Mouse (Mus musculus) adrenal gland, adult 18-20 months (tissue): ENCODE results near the gene Sart1. TPM values are rescaled to one million over a fixed set of nuclear protein-coding genes. Genes with fewer than 3 reads are reported as not detected.
"Not testable (repeated sequence)": the region's sequence is repeated elsewhere in the genome, so short reads cannot be mapped to it uniquely, and the experiment has no call there.

Source experiments
- DNase-seq, 2 experiments: peaks; one replicate each; pipeline ENCODE4 v3.0.0; 2021 to 2022; ENCODE audit warnings: low spot score in 2 of 2
- total RNA-seq, 2 experiments: library from RNA; stranded (reverse); gene quantifications; 1 replicate in 1 of 2; 2 replicates in 1 of 2; pipeline ENCODE4 v1.2.3; 2021

The Sart1 gene
- total RNA-seq, 2 experiments from 2014 or later: 79.8 to 85.0 TPM

GRCm38 (mm10) chr19:5418750-5419466 lies 30.4 kb upstream of the Sart1 start:
- no peak for DNase-seq

GRCm38 (mm10) chr19:5414534-5414957 lies 26.0 kb upstream of the Sart1 start:
- DNase-seq: no peak

- no peak for DNase-seq
These were observed 25.3 kb upstream of the Sart1 start for GRCm38 (mm10) chr19:5413840-5414239.

- DNase-seq: no peak
These were observed 23.5 kb upstream of the Sart1 start for GRCm38 (mm10) chr19:5411961-5412360.

- no peak for DNase-seq
These were observed 22.1 kb upstream of the Sart1 start for GRCm38 (mm10) chr19:5410641-5411040.

- no peak for DNase-seq
These were observed 20.6 kb upstream of the Sart1 start for GRCm38 (mm10) chr19:5409068-5409467.

- DNase-seq: no peak
These were observed 19.8 kb upstream of the Sart1 start for GRCm38 (mm10) chr19:5408057-5409001.

GRCm38 (mm10) chr19:5407133-5407532 lies 18.6 kb upstream of the Sart1 start:
- DNase-seq: peak in 1 of 2 experiments; percentile 56

GRCm38 (mm10) chr19:5406531-5407126 lies 18.1 kb upstream of the Sart1 start:
- not testable (repeated sequence) for DNase-seq

- DNase-seq: no peak
These were observed 17.4 kb upstream of the Sart1 start for GRCm38 (mm10) chr19:5405924-5406323.

- no peak for DNase-seq
These were observed 13.8 kb upstream of the Sart1 start, which contains the start of gene Tsga10ip for GRCm38 (mm10) chr19:5402293-5402692. Gene Tsga10ip (minus strand): TSS chr19:5402526.

GRCm38 (mm10) chr19:5401073-5401472 lies 12.6 kb upstream of the Sart1 start:
- not testable (repeated sequence) for DNase-seq

- no peak for DNase-seq
These were observed 6.9 kb upstream of the Sart1 start for GRCm38 (mm10) chr19:5395371-5395770.

GRCm38 (mm10) chr19:5394168-5394567 lies 5.7 kb upstream of the Sart1 start:
- no peak for DNase-seq

- peak; percentile 79 to 81 for DNase-seq
These were observed 4.4 kb upstream of the Sart1 start for GRCm38 (mm10) chr19:5392892-5393291.

GRCm38 (mm10) chr19:5390416-5390815 lies 1.9 kb upstream of the Sart1 start:
- DNase-seq: no peak

- no peak for DNase-seq
These were observed 1.1 kb upstream of the Sart1 start for GRCm38 (mm10) chr19:5389647-5390046.

GRCm38 (mm10) chr19:5388011-5388441 lies 477 bp downstream of the Sart1 start:
- DNase-seq: no peak

- DNase-seq: no peak
These were observed 3.8 kb downstream of the Sart1 start for GRCm38 (mm10) chr19:5384715-5385114.

GRCm38 (mm10) chr19:5383326-5383725 lies 5.2 kb downstream of the Sart1 start:
- no peak for DNase-seq

- no peak for DNase-seq
These were observed 11.1 kb downstream of the Sart1 start for GRCm38 (mm10) chr19:5377446-5377845.
